Mouse (Mus musculus) liver, embryonic 14 days (tissue): Measurements from ENCODE around the gene Aqp8. TPM values are rescaled to one million over a fixed set of nuclear protein-coding genes. Genes with fewer than 3 reads are reported as not detected.

ENCODE experiments used
- polyA plus RNA-seq: library from polyadenylated mRNA; depleted of rRNA; stranded (reverse); fragments of >200 nt; gene quantifications from 2 replicates; pipeline ENCODE4 v1.2.3, GENCODE M21; 2012; rRNA removed

Gene Aqp8
- polyA plus RNA-seq = 2.6 and 3.6 TPM in 2 replicates

DNA sequence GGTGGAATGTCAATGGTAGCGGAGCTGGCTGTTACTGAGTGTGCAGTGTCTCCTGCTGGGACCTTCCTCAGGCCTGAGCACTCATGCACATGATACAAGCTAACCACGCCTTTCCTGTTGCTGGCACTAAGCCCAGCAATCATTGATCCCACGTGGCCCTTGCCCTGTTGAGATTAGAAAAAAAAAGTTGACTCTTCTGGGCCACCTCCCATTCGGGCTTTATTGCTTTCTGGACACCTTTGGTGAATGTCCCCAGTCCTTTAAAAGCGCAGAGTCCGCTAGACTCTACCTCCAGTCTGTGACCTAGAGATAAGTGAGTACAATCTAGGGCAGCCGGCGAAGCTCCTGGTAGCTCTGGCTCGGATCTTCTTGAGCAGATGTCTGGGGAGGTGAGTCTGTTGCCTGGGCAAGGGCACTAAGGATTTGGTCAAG lies at the start of gene Aqp8:
Gene Aqp8 (plus strand): TSS at position 222 of the 432 bp plus-strand sequence.

DNA sequence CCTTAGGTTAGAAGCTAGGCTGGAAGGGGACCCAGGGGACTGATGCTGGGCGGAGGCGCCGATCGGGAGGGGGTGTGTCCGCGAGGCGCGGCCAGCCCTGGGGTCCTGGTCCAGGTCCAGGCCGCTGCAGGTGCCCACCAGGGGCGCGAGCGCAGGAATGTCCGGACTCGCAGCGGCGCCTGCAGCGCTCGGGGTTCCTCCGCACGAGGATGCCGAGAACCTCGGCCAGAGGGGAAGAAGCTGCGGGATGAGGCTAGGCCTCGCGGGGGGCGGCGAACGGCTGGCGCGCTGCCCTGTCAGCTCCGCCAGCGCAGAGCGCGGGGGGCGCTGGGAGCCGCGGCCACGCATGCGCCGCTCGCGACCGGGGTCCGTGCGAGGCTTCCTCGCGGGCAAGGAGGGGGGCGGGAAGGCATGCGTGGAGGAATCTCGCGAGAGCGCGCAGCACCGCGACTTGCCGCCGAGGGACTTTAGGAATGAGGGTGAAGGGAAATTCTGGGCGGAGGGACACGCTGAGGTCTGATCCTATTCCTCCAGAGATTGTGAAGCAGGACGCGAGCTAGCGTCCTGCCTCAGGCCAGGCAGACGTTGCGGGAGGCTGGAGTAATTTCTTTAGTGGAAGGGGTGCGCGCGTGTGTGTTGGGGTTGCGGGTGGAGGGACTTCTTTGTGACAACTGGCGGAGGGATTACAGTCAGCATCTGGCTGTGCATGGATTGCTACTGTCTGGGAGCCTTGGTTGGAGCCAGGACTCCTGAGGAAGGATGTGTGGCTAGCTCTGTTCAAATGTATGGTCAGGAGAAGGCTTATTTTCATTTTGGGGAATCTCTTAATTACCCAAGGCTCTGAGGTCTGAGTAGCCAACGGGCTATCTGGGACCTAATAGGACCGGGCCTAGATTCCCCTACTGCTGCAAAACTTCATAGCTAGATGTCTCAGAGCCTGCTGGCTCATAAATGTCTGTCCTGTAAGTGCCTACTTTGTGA lies 38.4 kb downstream of the Aqp8 start, which contains the start of gene Zkscan2:
Gene Zkscan2 (minus strand): TSS at position 211 of the 981 bp plus-strand sequence.

Other genes starting within 250 kb of the Aqp8 start
- 0.08 and 1.8 TPM in 2 replicates for gene Slc5a11, start 247.5 kb upstream of the Aqp8 start, polyA plus RNA-seq
- 19.1 and 20.8 TPM in 2 replicates for gene Lcmt1, start 92.5 kb upstream of the Aqp8 start, polyA plus RNA-seq
- 9.7 and 12.0 TPM in 2 replicates for gene Arhgap17, start 92.4 kb upstream of the Aqp8 start, polyA plus RNA-seq
- gene Zkscan2, start 38.2 kb downstream of the Aqp8 start, polyA plus RNA-seq = 0.12 and 0.14 TPM in 2 replicates